Mouse (Mus musculus) G1E (cell line): ENCODE measurements around the gene Traf4. TPM values are rescaled to one million over a fixed set of nuclear protein-coding genes. Genes with fewer than 3 reads are reported as not detected.

Experiments
- ATAC-seq: 2 replicates; pipeline ENCODE4 v1.8.0; 2016; ENCODE audit warnings: mild to moderate bottlenecking; ENCODE audit not compliant: insufficient number of reproducible peaks, poor library complexity, low FRiP score, severe bottlenecking; ENCODE audit errors: extremely low read depth
- DNase-seq: peaks from one replicate; pipeline ENCODE4 v3.0.0; 2012; ENCODE audit warnings: low spot score
- H3K27me3 ChIP-seq: 2 replicates; pipeline ENCODE4 v1.6.1; 2012; ENCODE audit warnings: mild to moderate bottlenecking, low read length, inconsistent platforms; ENCODE audit not compliant: insufficient read depth
- H3K36me3 ChIP-seq: replicated peaks from 2 replicates; pipeline ENCODE3; 2012; ENCODE audit warnings: mild to moderate bottlenecking, inconsistent platforms
- H3K4me1 ChIP-seq: 2 replicates; pipeline ENCODE4 v1.6.1; 2012; ENCODE audit warnings: low read depth, low read length, inconsistent platforms, mixed read lengths; ENCODE audit not compliant: insufficient read depth
- H3K4me3 ChIP-seq: 2 replicates; pipeline ENCODE4 v1.5.1; 2012; ENCODE audit warnings: low read depth, mild to moderate bottlenecking, inconsistent platforms, low read length, moderate library complexity, mixed read lengths
- H3K9me3 ChIP-seq: replicated peaks from 2 replicates; pipeline ENCODE4 v1.6.1; 2012; ENCODE audit warnings: inconsistent platforms
- CTCF ChIP-seq: IDR thresholded peaks from 2 replicates; pipeline ENCODE4 v1.5.1; 2012; ENCODE audit warnings: low read depth, low read length, inconsistent platforms, mixed read lengths
- GATA1 ChIP-seq: IDR thresholded peaks from 2 replicates; pipeline ENCODE4 v1.6.1; 2012; ENCODE audit warnings: borderline replicate concordance, low read length, inconsistent platforms, mixed read lengths
- GATA2 ChIP-seq: IDR thresholded peaks from 2 replicates; pipeline ENCODE4 v1.6.1; 2012; ENCODE audit warnings: low read depth, low read length, inconsistent platforms, borderline replicate concordance
- POLR2AphosphoS5 ChIP-seq: IDR thresholded peaks from 2 replicates; pipeline ENCODE4 v1.6.1; 2012; ENCODE audit warnings: low read depth, low read length, inconsistent platforms; ENCODE audit not compliant: insufficient replicate concordance
- TAL1 ChIP-seq: conservative IDR thresholded peaks from 2 replicates; pipeline ENCODE4 v1.6.1; 2012; ENCODE audit warnings: low read depth, low read length, inconsistent platforms, mixed read lengths
- polyA plus RNA-seq: library from polyadenylated mRNA; stranded (reverse); fragments of >175 nt; gene quantifications from 2 replicates; pipeline ENCODE4 v1.2.3, GENCODE M21; 2012
- total RNA-seq, 2 experiments: library from RNA; stranded (forward) in 1 of 2; stranded (reverse) in 1 of 2; fragments of 200-1000 nt in 1 of 2; fragments of >200 nt in 1 of 2; fragmentation: Nextera tagmentation in 1 of 2; gene quantifications; 2 replicates each; pipeline ENCODE4 v1.2.3; 2014 to 2017

Traf4 gene
- total and polyA plus RNA-seq, 3 experiments, result 7.0 to 74.4 (median 42.8) TPM

DNA sequence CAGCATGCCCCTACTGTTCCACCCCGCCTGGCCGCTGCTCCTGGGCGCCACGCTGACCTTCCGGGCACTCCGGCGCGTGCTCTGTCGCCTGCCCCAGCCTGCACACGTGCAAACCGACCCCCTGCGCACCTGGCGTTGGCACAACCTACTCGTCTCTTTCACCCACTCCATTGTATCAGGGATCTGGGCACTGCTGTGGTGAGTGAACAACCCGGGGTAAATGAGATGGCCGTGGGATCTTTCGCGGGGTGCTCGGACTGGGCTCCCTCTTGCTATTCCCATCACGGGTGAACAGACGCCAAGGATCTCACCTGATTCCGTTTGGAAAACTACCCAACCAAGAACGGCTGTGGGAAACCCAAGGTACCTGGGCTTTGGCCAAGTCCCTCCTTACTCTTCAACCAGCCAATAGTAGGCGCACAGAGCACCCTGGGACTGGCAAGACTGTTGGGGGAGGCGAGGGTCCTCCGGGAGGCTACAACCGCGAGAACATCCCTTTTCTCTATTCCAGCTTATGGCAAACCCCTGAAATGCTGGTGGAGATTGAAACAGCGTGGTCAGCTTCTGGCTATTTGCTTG is 13.6 kb upstream of the Traf4 start:
- peaks cover 45% of the 10 kb centered on the region for H3K36me3 ChIP-seq
- DNase-seq (peak; percentile 86), ATAC-seq (no peak)
- H3K9me3 ChIP-seq, result no peaks in the 10 kb centered on the region
- H3K4me1 ChIP-seq, result peaks cover 72% of the 10 kb centered on the region
- TF ChIP-seq POLR2AphosphoS5, result peak; percentile 75; the same call in 1 of the 2 replicates
- no peak for TF ChIP-seq GATA1
- TF ChIP-seq TAL1, result no peak
- no peak for TF ChIP-seq GATA2
- no peak for TF ChIP-seq CTCF
- no peaks in the 10 kb centered on the region for H3K27me3 ChIP-seq
- H3K4me3 ChIP-seq, result peak overlapping the region; percentile 89

DNA sequence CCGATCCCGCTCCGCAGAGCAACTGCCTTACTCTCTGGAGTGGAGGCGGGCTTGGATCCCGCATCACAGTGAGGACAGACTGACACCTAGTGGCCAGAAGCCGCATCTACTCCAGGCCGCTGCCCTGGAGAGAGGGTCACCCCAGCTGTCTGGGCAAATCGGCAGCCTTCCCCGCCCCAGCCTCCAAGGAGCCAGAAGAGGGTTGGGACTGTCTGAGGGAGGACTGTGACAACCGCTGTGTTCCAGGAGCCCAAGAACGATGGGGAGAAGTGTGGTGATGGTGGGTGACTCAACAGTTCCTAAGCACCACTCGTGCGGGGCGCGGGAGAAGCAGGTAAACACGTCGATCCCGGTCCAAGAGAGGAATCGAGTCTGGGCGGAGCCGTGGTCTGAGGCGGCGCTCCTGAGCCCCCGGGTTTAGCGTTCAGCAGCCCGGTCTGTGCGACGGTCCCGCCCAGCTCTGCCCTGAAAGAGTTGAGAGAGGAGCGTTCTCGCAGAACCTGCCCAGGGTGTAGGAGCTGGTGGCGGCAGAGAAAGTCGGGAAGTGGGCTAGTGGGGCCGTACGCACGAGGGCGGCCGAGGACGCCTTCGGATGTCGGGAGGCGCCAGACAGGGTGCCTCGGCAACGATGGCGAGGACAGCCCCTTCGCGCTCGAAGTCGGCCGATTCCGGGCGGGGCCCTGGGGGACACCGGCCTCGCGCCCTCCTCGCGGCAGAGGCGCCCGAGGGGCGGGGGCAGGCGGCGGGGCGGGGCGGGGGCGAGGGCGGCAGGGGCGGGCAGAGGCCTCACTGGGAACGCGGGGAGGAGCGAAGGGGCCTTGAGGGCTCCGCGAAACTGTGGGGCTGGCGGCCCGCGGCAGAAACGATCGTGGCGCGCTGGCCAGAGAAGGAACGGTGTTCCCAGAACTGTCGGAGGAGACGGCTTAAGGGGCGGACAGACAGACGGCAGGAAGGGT is 12.8 kb upstream of the Traf4 start:
- Histone ChIP-seq H3K4me3 (peak overlapping the region; percentile 89), H3K27me3 (no peaks in the 10 kb centered on the region), H3K4me1 (peaks cover 70% of the 10 kb centered on the region), H3K9me3 (no peaks in the 10 kb centered on the region), H3K36me3 (peaks cover 45% of the 10 kb centered on the region)
- TF ChIP-seq GATA2 (no peak), GATA1 (no peak), CTCF (peak; percentile 92), TAL1 (no peak), POLR2AphosphoS5 (peak; percentile 73; the same call in 1 of the 2 replicates)
- DNase-seq, result peak; percentile 87
- peak; percentile 42; the same call in 1 of the 2 replicates for ATAC-seq

DNA sequence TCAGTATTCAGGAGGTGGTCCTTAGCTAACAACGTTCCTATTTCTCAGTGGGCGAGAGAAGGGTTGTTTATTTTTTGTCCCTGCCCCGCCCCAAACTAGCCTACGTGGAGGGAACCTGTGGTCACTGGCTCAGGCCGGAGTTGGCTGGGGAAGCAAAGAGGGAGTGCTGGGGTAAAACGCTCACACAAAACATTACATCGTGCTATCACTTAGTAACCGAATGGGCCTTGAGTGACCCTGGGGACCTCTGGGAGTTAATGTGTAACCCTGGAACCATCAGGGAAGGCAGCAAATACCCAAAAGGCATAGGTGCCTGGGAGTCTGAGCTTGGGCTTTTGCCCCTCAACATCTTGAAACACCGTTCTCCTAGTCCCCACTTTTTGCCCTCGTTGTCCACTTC is 12.0 kb upstream of the Traf4 start:
- peaks cover 76% of the 10 kb centered on the region for H3K4me1 ChIP-seq
- TF ChIP-seq CTCF (no peak), TAL1 (no peak), GATA2 (no peak), POLR2AphosphoS5 (peak; percentile 52; the same call in 1 of the 2 replicates)
- DNase-seq (no peak), ATAC-seq (no peak)
- H3K36me3 ChIP-seq, result peaks cover 49% of the 10 kb centered on the region
- no peaks in the 10 kb centered on the region for H3K27me3 ChIP-seq
- peak overlapping the region; percentile 89 for H3K4me3 ChIP-seq
- no peaks in the 10 kb centered on the region for H3K9me3 ChIP-seq

DNA sequence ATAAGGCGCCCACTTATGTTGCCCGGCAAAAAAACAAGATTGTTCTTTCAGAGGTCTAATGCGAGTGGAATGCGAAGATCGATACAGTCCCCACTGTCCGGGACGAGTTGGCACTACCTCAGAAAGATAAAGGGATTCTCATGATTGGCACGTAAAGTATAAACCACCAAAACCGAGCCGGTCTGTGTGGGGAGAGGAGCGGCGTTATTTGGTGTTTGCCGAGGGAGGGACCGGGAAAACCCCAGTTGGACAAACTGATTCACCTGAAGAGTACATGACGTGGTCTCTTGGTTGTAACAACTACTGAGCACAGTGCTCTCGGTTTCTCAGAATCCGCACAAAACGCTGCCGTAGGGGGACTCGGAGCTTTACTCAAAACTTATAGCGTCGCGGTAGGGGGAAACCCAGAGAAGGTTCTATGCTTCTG is 11.5 kb upstream of the Traf4 start:
- Histone ChIP-seq H3K27me3 (no peaks in the 10 kb centered on the region), H3K4me1 (peaks cover 81% of the 10 kb centered on the region), H3K36me3 (peaks cover 49% of the 10 kb centered on the region), H3K9me3 (no peaks in the 10 kb centered on the region), H3K4me3 (peak overlapping the region; percentile 89)
- DNase-seq (no peak), ATAC-seq (no peak)
- TF ChIP-seq GATA2 (no peak), CTCF (no peak), POLR2AphosphoS5 (no peak), TAL1 (no peak), GATA1 (no peak)

DNA sequence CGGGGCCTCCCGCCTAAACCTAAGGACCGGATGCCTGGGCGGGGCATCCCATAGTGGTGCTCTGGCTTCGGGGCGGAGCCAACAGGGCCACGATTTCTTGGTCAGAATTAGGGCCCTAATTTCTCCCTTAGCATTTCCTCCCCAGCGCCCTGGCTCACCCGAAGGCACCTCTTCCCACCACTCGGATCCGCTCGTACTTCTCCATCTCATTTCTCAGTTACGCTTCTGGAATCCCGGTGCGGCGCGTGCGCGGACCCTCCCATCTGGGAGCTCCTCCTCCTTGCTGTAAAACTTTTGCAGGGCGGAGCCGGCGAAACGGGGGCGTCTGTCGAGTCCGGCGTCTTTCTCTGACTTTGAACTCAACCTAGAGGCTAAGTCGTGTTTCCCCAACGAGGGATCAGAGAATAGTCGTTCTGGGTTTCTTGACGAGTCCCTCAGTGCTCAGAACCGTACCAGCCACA is 11.0 kb upstream of the Traf4 start, which contains the start of the genes Nek8 and Tlcd1:
TSS of gene Nek8 (minus strand) at position 274 of the 461 bp plus-strand sequence.
TSS of gene Tlcd1 (plus strand) at position 310 of the 461 bp plus-strand sequence.
- Histone ChIP-seq H3K36me3 (peaks cover 48% of the 10 kb centered on the region), H3K9me3 (no peaks in the 10 kb centered on the region), H3K27me3 (no peaks in the 10 kb centered on the region), H3K4me1 (peaks cover 81% of the 10 kb centered on the region), H3K4me3 (peak within 1 kb of the TSS; percentile 89)
- ATAC-seq (peak; percentile 68), DNase-seq (peak; percentile 93)
- TF ChIP-seq CTCF (no peak), POLR2AphosphoS5 (no peak), GATA1 (no peak), TAL1 (no peak), GATA2 (no peak)

DNA sequence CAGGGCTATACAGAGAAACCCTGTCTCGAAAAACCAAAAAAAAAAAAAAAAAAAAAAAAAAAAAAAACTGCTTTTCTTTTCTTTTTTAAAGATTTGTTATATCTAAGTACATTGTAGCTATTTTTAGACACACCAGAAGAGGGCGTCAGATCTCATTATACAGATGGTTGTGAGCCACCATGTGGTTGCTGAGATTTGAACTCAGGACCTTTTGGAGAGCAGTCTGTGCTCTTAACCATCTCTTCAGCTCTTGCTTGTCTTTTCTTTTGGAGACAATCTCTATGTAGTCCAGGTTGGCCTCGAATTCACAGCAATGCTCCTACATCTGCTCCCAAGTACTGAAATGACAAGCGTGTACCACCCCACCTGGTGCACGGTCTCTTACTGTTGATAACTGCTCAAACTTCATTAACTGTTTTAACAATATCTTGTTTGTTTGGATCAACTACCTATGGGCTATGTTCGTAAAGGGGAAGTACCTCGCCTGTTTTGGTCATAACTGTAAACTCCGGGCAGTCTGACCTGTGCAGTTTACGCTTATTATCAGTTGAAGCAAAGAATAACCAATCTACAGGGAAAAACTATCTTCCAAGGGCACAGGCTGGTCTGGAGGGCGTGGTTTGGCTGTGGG is 10.5 kb upstream of the Traf4 start:
- TF ChIP-seq GATA1 (no peak), POLR2AphosphoS5 (no peak), TAL1 (no peak), GATA2 (no peak), CTCF (no peak)
- ATAC-seq (no peak; the same call in 1 of the 2 replicates), DNase-seq (no peak)
- H3K4me3 ChIP-seq, result peak overlapping the region; percentile 89
- 0 out of 2 replicates have a peak, but pooled peaks cover 2% of the 10 kb centered on the region for H3K9me3 ChIP-seq
- H3K36me3 ChIP-seq, result peaks cover 47% of the 10 kb centered on the region
- no peaks in the 10 kb centered on the region for H3K27me3 ChIP-seq
- peaks cover 81% of the 10 kb centered on the region for H3K4me1 ChIP-seq
